Mouse (Mus musculus) layer of hippocampus, postnatal 25 days (tissue): ENCODE data around the gene Ppp1r14c. TPM values are rescaled to one million over a fixed set of nuclear protein-coding genes. Genes with fewer than 3 reads are reported as not detected.
A peak's percentile ranks its signal among the peaks of the same experiment; 100 is the strongest.
"Not testable (repeated sequence)": the region's sequence is repeated elsewhere in the genome, so short reads cannot be mapped to it uniquely, and the experiment has no call there.

Source experiments
- DNase-seq, 2 experiments: peaks; one replicate each; pipeline ENCODE4 v3.0.0; 2022; ENCODE audit warnings: mixed read lengths in 2 of 2, low spot score in 1 of 2; ENCODE audit errors: extremely low spot score in 1 of 2
- total RNA-seq, 2 experiments: library from RNA; stranded (reverse); gene quantifications; 2 replicates each; pipeline ENCODE4 v1.2.3; 2021

Gene Ppp1r14c
- total RNA-seq, 2 experiments from 2014 or later: 28.4 to 32.0 TPM

- no peak for DNase-seq
Measured at GRCm38 (mm10) chr10:3458686-3459085, 92.8 kb downstream of the Ppp1r14c start.

- no peak for DNase-seq
Measured at GRCm38 (mm10) chr10:3460841-3461240, 95.0 kb downstream of the Ppp1r14c start.

- no peak for DNase-seq
Measured at GRCm38 (mm10) chr10:3466135-3466626, 100.3 kb downstream of the Ppp1r14c start.

GRCm38 (mm10) chr10:3468590-3468989 is 102.7 kb downstream of the Ppp1r14c start:
- no peak for DNase-seq

GRCm38 (mm10) chr10:3476611-3477010 is 110.8 kb downstream of the Ppp1r14c start:
- no peak for DNase-seq

GRCm38 (mm10) chr10:3479772-3480171 is 113.9 kb downstream of the Ppp1r14c start:
- DNase-seq: no peak

- DNase-seq: no peak
Measured at GRCm38 (mm10) chr10:3490052-3490451, 124.2 kb downstream of the Ppp1r14c start.

GRCm38 (mm10) chr10:3496791-3497190 is 130.9 kb downstream of the Ppp1r14c start:
- no peak for DNase-seq

- DNase-seq: not testable (repeated sequence)
Measured at GRCm38 (mm10) chr10:3500846-3501245, 135.0 kb downstream of the Ppp1r14c start.

- DNase-seq: peak; percentile 65 to 68
Measured at GRCm38 (mm10) chr10:3507484-3508221, 141.8 kb downstream of the Ppp1r14c start.

GRCm38 (mm10) chr10:3508222-3508588 is 142.3 kb downstream of the Ppp1r14c start:
- no peak for DNase-seq

GRCm38 (mm10) chr10:3508746-3509145 is 142.9 kb downstream of the Ppp1r14c start:
- DNase-seq: no peak

GRCm38 (mm10) chr10:3509663-3510277 is 143.9 kb downstream of the Ppp1r14c start:
- DNase-seq: no peak

GRCm38 (mm10) chr10:3510486-3510885 is 144.6 kb downstream of the Ppp1r14c start:
- no peak for DNase-seq

- no peak for DNase-seq
Measured at GRCm38 (mm10) chr10:3511401-3511800, 145.5 kb downstream of the Ppp1r14c start.

- DNase-seq: peak in 1 of 2 experiments; percentile 56
Measured at GRCm38 (mm10) chr10:3512620-3513305, 146.9 kb downstream of the Ppp1r14c start.

GRCm38 (mm10) chr10:3513947-3514346 is 148.1 kb downstream of the Ppp1r14c start:
- no peak for DNase-seq
